Mouse (Mus musculus): ENCODE results near the gene Rbbp7. TPM values are rescaled to one million over a fixed set of nuclear protein-coding genes. Genes with fewer than 3 reads are reported as not detected.
"Not testable (repeated sequence)": the region's sequence is repeated elsewhere in the genome, so short reads cannot be mapped to it uniquely, and the experiment has no call there.

Gene Rbbp7
- polyA plus RNA-seq, 1 experiment from 2014 or later: 383 TPM

DNA sequence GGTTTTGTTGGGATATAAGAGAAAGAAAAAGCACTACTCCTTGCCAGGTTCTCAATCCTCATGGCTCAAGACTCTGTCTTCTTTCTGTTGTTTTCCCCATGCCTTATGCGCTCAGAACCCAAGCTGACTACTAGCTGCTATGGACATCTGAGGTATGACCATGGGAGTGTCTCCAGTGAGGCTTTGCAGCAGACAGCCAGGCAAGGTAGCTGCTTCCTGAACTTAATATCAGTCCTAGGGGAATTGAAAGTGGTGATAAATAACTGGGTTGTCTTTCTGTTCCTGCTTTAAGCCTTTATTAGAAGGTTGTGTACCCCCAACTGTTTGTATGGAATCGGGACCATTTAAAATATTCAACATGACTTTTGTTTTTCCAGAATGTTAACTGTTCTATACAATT, 7.8 kb upstream of the Rbbp7 start:
- 81% methylated on average over 2 of the region's 2 CpGs for WGBS
- no peaks in the 10 kb centered on the region for H3K27me3 ChIP-seq (replicated peaks)
- ATAC-seq (ENCODE audit: extremely low read depth, insufficient number of reproducible peaks, low FRiP score, low TSS enrichment): no peak
- no peak overlapping the region for H3K9ac ChIP-seq
- H3K9me3 ChIP-seq: no peaks in the 10 kb centered on the region
- H3K4me1 ChIP-seq: peaks cover 7% of the 10 kb centered on the region
- H3K36me3 ChIP-seq: no peaks in the 10 kb centered on the region
- H3K27ac ChIP-seq (replicated peaks): no peak overlapping the region
- no peak overlapping the region for H3K4me3 ChIP-seq
- no peak overlapping the region for H3K4me2 ChIP-seq

DNA sequence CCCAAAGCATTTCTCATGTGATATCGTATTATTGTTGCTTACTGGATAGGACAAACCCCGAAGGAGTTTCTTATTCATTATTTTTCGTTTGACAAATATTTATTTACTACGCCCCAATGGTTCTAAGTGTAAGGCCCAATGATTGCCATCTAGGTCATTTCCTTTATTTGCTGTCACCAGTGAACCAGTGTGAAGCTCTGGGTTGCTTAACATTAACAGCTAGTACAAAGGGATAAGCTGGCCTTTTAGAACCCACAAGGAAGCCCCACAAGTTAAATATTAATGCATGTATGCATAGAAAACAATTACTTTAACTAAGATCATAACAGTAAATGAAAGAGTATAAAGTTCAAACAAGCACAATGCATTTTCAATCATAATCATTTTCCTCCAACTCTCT, 5.9 kb upstream of the Rbbp7 start:
- Histone ChIP-seq H3K4me2 (no peak overlapping the region), H3K9me3 (no peaks in the 10 kb centered on the region), H3K36me3 (no peaks in the 10 kb centered on the region), H3K27ac (replicated peaks) (no peak overlapping the region), H3K4me1 (peaks cover 8% of the 10 kb centered on the region; the same call in 1 of the 2 replicates), H3K27me3 (replicated peaks) (no peaks in the 10 kb centered on the region), H3K4me3 (no peak overlapping the region), H3K9ac (no peak overlapping the region)
- WGBS: 75% methylated on average over 4 of the region's 4 CpGs
- no peak for ATAC-seq (ENCODE audit: extremely low read depth, insufficient number of reproducible peaks, low FRiP score, low TSS enrichment)

DNA sequence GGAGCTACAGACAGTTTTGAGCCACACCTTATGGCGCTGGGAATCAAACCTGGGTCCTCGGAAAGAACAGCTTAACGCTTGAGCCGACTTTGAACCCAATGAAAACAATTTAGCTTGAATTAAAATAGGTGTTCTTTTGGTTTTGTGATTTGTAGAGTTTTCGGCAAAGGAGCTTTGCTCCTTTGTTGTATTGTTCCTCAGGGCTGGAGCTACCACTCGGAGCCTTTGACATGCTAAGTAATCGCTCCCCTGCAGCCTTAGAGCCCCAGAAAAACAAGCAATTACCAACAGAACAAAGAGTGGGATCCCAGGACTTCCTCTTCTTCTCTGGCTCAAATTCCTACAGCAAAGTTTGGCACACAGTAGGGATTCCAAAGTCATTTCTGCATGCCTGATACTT, 4.1 kb upstream of the Rbbp7 start:
- H3K36me3 ChIP-seq: no peaks in the 10 kb centered on the region
- no peak overlapping the region for H3K4me2 ChIP-seq
- no peak overlapping the region for H3K4me3 ChIP-seq
- H3K27ac ChIP-seq (replicated peaks): no peak overlapping the region
- no peaks in the 10 kb centered on the region for H3K27me3 ChIP-seq (replicated peaks)
- no peak for ATAC-seq (ENCODE audit: extremely low read depth, insufficient number of reproducible peaks, low FRiP score, low TSS enrichment)
- no peak overlapping the region for H3K9ac ChIP-seq
- H3K9me3 ChIP-seq: no peaks in the 10 kb centered on the region
- peaks cover 8% of the 10 kb centered on the region; the same call in 1 of the 2 replicates for H3K4me1 ChIP-seq
- WGBS: 54% methylated on average over 7 of the region's 7 CpGs

DNA sequence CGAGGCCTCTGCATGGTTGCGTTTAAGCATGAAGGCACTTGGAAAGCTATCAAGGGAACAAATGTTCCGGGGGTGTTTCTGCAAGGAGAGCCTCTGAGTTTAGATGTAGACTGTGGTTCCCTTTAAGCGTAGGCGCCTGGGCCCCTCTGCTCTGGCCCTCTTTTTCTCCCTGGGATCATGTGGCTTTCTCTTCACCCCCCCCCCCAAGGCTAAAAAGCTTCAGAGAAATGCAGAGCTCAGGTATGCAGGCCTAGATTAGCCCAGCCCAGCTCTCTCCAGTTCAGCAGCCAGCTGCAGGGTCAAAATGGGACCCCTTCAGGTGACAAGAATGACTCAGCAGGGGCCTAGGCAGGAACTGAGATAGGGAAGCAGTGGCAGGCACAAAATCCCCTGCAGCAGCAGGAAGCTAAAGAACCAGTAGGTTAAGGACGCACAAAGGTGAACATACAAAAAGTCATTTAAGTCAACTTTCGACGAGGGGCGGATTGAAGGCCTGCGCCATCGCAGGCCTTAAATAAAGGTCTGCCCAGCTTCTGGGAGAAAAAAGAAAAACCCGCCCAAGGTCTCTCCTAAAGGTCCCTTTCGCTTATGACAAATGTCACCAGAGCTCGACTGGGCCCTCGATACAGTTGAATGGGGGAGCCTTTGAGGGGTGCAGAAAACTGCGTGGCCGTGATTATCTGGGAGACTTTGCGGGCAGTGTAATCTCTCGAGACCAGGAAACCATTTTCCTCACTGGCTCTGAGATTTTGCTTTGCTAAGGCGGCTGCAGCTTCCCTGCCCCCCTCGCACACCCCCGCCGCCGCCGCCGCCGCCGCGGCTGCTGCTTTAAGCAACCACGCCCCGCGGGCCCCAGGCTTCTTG, 719 bp upstream of the Rbbp7 start:
- H3K27me3 ChIP-seq (replicated peaks): no peaks in the 10 kb centered on the region
- peak overlapping the region; percentile 65 for H3K4me2 ChIP-seq
- peak overlapping the region; percentile 95 for H3K27ac ChIP-seq (replicated peaks)
- H3K4me3 ChIP-seq: peak overlapping the region; percentile 42
- peak overlapping the region; percentile 71 for H3K9ac ChIP-seq
- peaks cover 11% of the 10 kb centered on the region for H3K36me3 ChIP-seq
- WGBS: 19% methylated on average over 29 of the region's 32 CpGs
- no peaks in the 10 kb centered on the region for H3K9me3 ChIP-seq
- peak; percentile 27 for ATAC-seq (ENCODE audit: extremely low read depth, insufficient number of reproducible peaks, low FRiP score, low TSS enrichment)
- H3K4me1 ChIP-seq: peaks cover 16% of the 10 kb centered on the region

DNA sequence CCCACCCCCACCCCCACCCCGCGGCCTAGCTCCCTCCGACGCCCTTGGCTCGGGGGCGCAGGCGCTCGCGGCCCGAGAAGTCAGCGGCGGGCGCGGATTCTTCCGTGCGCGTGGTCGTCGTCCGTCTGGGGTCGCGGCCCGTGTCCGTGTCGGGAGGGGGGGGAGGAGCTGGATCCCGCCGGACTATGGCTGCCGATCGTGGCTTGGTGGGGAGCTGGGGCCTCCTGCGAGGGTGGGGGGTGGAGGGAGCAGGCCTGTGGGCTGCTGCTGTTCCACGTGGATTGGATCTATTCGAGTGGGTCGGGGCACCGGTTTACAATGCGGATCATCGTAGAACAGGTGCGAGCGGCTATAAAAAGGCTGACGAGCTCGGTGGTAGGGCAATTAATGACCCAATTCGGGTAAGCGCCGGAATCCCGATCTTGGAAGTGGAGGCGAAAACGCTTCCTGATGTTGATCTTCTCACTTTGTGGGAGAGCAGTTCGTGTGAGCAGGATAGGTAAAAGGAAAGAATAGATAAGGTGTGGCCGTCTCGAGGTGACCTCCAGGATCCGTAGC, 835 bp downstream of the Rbbp7 start:
- ATAC-seq (ENCODE audit: extremely low read depth, insufficient number of reproducible peaks, low FRiP score, low TSS enrichment): no peak
- 11% methylated on average over 26 of the region's 50 CpGs for WGBS
- peak overlapping the region; percentile 69 for H3K4me2 ChIP-seq

DNA sequence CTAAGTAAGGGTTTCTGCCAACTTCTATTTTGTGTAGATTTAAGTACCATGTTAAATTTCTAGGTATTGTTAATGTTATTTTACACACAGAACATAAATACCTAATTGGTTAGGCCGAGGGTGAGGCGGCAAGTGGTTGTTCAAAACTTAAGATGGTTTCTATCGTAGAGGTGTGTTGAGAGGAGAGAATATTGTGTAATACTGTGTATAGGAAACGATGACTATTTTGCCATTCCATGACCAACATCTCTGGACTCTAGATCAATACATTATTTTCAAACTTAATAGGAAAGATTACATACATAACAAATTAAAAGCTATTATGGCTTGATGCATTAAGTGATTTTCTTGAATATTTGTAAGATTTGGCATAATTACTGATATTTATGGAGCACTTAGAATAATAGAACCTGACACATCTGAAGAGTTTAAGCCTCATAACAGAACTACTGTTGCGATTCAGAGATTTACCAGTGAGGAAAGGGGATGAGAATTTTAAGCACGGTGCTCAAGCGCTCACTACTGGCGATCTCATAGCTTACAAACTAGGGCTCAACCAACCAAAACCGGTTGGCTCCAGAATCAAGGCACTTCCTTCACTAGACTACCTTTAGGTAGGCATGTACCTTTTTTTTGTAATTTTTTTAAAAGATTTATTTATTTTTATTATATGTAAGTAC, 1.7 kb downstream of the Rbbp7 start:
- Histone ChIP-seq H3K9ac (peak overlapping the region; percentile 93), H3K27me3 (replicated peaks) (no peaks in the 10 kb centered on the region), H3K36me3 (peaks cover 19% of the 10 kb centered on the region), H3K4me2 (peak overlapping the region; percentile 69), H3K27ac (replicated peaks) (peak overlapping the region; percentile 99; the same call in 1 of the 2 replicates), H3K4me3 (peak overlapping the region; percentile 74), H3K9me3 (no peaks in the 10 kb centered on the region), H3K4me1 (peaks cover 16% of the 10 kb centered on the region)
- 21% methylated on average over 9 of the region's 9 CpGs for WGBS
- no peak for ATAC-seq (ENCODE audit: extremely low read depth, insufficient number of reproducible peaks, low FRiP score, low TSS enrichment)

More for the DNA sequence above, 835 bp downstream of the Rbbp7 start:
- H3K9me3 ChIP-seq: no peaks in the 10 kb centered on the region
- H3K4me3 ChIP-seq: peak overlapping the region; percentile 74
- H3K36me3 ChIP-seq: peaks cover 14% of the 10 kb centered on the region
- H3K27me3 ChIP-seq (replicated peaks): no peaks in the 10 kb centered on the region
- H3K27ac ChIP-seq (replicated peaks): peak overlapping the region; percentile 99
- H3K9ac ChIP-seq: peak overlapping the region; percentile 93
- peaks cover 16% of the 10 kb centered on the region for H3K4me1 ChIP-seq

DNA sequence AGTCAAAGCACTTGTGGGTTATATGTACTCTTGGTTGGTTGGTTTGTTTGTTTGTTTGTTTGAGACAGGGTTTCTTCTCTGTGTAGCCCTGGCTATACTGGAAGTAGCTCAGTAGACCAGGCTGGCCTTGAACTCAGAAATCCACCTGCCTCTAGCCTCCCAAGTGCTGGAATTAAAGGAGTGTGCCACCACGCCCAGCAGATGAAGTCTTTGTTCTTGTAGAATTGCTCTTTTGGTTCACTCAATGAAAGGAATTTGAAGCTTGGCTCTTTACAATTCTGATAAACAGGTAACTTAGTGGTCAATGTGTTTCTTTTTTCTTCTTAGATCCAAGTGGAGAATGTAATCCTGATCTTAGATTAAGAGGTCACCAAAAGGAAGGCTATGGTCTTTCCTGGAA, 10.5 kb downstream of the Rbbp7 start:
- Histone ChIP-seq H3K36me3 (peaks cover 67% of the 10 kb centered on the region), H3K9ac (no peak overlapping the region), H3K4me3 (no peak overlapping the region), H3K27me3 (replicated peaks) (no peaks in the 10 kb centered on the region), H3K9me3 (no peaks in the 10 kb centered on the region), H3K27ac (replicated peaks) (no peak overlapping the region), H3K4me2 (no peak overlapping the region), H3K4me1 (0 out of 2 replicates have a peak, but pooled peaks cover 5% of the 10 kb centered on the region)
- WGBS: 71% methylated on average over 1 of the region's 1 CpGs
- no peak for ATAC-seq (ENCODE audit: extremely low read depth, insufficient number of reproducible peaks, low FRiP score, low TSS enrichment)

DNA sequence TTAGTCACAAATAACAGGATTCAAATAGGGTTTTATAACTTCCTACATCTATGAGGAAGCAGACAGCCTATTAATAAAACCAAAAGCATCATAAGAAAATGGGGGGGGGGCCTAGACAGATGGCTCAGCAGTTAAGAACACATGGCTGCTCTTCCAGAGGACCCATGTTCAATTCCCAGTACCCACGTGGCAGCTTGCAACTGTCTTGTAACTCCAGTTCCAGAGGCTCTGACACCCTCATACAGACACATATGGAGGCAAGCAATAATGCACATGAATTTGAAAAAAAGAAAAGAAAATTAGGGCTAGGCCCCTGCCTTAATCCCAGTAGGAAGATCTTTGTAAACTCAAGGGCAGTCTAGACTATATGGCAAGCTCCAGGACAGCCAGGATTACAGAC, 28.2 kb downstream of the Rbbp7 start:
- WGBS: 59% methylated on average over 1 of the region's 1 CpGs

DNA sequence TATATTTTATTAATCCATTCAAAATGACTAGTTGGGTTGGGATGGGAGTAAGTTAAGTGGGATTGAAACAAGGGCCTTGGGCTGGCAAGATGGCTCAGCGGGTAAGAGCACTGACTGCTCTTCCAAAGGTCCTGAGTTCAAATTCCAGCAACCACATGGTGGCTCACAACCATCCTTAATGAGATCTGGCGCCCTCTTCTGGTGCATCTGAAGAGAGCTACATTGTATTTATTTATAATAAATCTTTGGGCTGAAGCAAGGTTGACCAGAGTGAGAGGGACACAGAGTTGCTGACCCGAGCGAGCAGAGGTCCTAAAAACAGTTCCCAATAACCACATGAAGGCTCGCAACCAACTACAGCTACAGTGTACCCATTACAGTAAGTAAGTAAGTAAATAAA, 31.2 kb downstream of the Rbbp7 start:
- H3K27ac ChIP-seq (replicated peaks); H3K9me3 ChIP-seq; ATAC-seq (ENCODE audit: extremely low read depth, insufficient number of reproducible peaks, low FRiP score, low TSS enrichment); H3K4me1 ChIP-seq; H3K4me3 ChIP-seq; H3K27me3 ChIP-seq (replicated peaks); H3K4me2 ChIP-seq; H3K9ac ChIP-seq: not testable (repeated sequence)
- H3K36me3 ChIP-seq: peaks cover 43% of the 10 kb centered on the region
- WGBS: 84% methylated on average over 5 of the region's 5 CpGs

More for the DNA sequence above, 28.2 kb downstream of the Rbbp7 start:
- no peak overlapping the region for H3K4me3 ChIP-seq
- H3K4me1 ChIP-seq: no peaks in the 10 kb centered on the region
- H3K9ac ChIP-seq: no peak overlapping the region
- no peaks in the 10 kb centered on the region; the same call in 1 of the 2 replicates for H3K27me3 ChIP-seq (replicated peaks)
- H3K36me3 ChIP-seq: peaks cover 60% of the 10 kb centered on the region
- H3K27ac ChIP-seq (replicated peaks): no peak overlapping the region
- no peak for ATAC-seq (ENCODE audit: extremely low read depth, insufficient number of reproducible peaks, low FRiP score, low TSS enrichment)
- H3K4me2 ChIP-seq: no peak overlapping the region
- H3K9me3 ChIP-seq: no peaks in the 10 kb centered on the region

DNA sequence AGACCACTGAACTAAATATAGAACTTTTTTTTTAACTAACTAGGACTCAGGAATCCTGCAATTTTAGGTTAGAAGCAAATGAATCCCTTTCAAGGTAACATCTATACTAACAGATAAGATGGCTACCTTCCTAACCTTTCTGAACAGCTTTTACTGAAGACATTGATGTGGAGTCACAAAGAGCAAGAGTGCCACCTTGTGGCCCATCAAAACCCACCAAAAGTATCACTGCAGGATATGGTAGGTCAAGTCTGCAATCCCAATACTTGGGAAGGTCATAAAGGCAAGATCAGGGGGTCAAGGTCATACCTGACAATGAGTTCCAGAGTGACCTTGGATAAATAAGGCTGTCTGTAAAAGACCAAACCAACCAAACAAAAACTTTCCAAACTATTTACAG, 40.2 kb downstream of the Rbbp7 start:
- no peak overlapping the region for H3K27ac ChIP-seq (replicated peaks)
- H3K9me3 ChIP-seq: no peaks in the 10 kb centered on the region
- no peaks in the 10 kb centered on the region for H3K4me1 ChIP-seq
- no peak overlapping the region for H3K4me2 ChIP-seq
- no peaks in the 10 kb centered on the region for H3K27me3 ChIP-seq (replicated peaks)
- no peak for ATAC-seq (ENCODE audit: extremely low read depth, insufficient number of reproducible peaks, low FRiP score, low TSS enrichment)
- H3K4me3 ChIP-seq: no peak overlapping the region
- no peak overlapping the region for H3K9ac ChIP-seq
- H3K36me3 ChIP-seq: peaks cover 14% of the 10 kb centered on the region

DNA sequence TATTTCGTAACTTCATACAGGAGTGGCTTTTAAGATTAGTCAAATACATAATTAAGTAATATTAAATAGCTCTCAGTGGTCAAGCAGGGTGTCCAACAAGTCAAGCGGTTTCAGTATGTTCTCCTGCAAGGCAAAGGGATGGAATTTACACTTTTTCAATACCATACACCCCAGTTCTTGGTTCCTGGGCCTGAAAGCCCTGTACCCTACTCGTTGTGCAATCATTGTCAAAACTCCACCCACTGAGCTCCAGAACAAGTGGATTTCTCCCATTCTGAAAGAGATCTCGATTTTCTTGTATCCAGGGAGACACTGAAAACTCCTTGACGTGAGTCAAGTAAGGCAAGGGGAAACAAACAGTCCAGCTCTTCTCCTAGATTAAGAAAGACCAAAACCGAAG, 67.8 kb downstream of the Rbbp7 start:
- no peaks in the 10 kb centered on the region for H3K4me1 ChIP-seq
- H3K27ac ChIP-seq (replicated peaks): no peak overlapping the region
- peak overlapping the region; percentile 87 for H3K4me2 ChIP-seq
- 40% methylated on average over 6 of the region's 6 CpGs for WGBS
- peak overlapping the region; percentile 66 for H3K4me3 ChIP-seq
- no peaks in the 10 kb centered on the region for H3K36me3 ChIP-seq
- ATAC-seq (ENCODE audit: extremely low read depth, insufficient number of reproducible peaks, low FRiP score, low TSS enrichment): no peak
- H3K9ac ChIP-seq: no peak overlapping the region; the same call in 1 of the 2 replicates
- no peaks in the 10 kb centered on the region for H3K9me3 ChIP-seq
- H3K27me3 ChIP-seq (replicated peaks): peaks cover 4% of the 10 kb centered on the region

All from heart, embryonic 13.5 days (tissue).